ENCODE assay signal across 8 mouse cellular contexts in the genomic region with DNA sequence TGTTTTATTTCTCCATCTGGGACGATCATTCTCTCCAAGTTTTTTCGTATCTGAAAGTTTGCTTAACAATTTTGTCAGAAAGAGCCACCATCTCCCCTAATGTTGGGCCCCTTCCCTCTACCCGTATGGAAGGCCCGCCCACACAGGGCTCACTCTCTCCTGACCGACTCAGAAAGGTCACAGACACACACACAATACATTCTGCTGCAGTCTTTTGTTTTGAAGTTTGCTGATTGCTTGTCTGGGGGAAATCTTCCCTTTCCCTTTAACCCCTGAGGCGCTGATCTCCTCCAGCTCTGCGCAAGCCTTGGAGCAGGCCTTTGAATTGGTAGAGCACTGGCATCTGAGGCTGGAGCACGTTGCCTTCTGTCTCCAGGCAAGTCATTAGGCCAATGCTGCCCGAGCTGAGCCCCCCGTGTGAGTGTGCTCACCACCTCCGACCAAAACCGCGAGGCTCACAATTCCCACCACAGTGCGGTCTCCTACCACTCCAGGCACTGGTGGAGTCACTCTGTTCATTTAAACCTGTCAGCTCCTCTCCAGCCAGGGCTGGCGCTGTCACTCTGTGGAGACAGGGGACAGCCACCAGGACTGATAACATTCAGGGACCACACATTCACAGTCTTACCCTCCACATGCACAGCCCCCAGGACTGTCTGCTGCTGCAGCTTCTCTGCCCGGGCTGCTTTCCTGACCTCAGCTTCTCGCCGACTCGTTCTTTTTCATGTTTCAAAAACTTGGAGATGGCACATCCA. TPM values are rescaled to one million over a fixed set of nuclear protein-coding genes. Genes with fewer than 3 reads are reported as not detected.
DNase-seq lines count a peak whose midpoint lies in the region; ATAC-seq and TF ChIP-seq lines count a peak whose summit lies in the region.

No protein-coding gene starts in this region.

- no peaks in the 10 kb centered on the region for H3K79me2 ChIP-seq in heart, adult 2 months (replicated peaks; ENCODE audit: control insufficient read depth, insufficient read depth, low read length)

- H3K36me3 ChIP-seq in heart, embryonic 16.5 days (ENCODE audit: control insufficient read depth, insufficient read depth): no peaks in the 10 kb centered on the region
- no peaks in the 10 kb centered on the region for H3K36me3 ChIP-seq in heart, adult 2 months (ENCODE audit: control insufficient read depth, insufficient read depth, low read length)
- no peaks in the 10 kb centered on the region for H3K36me3 ChIP-seq in neural tube, embryonic 12.5 days
- no peaks in the 10 kb centered on the region for H3K36me3 ChIP-seq in embryonic facial prominence, embryonic 11.5 days (replicated peaks; ENCODE audit: control insufficient read depth, insufficient read depth, low read depth, low read length)
- H3K36me3 ChIP-seq in stomach, postnatal 0 days (ENCODE audit: control insufficient read depth, insufficient read depth, low read length): no peaks in the 10 kb centered on the region

- peak overlapping the region; percentile 57 for H3K9ac ChIP-seq in heart, embryonic 16.5 days (ENCODE audit: low read length)
- H3K9ac ChIP-seq in heart, adult 2 months (ENCODE audit: low read depth, low read length): no peak overlapping the region
- no peak overlapping the region for H3K9ac ChIP-seq in neural tube, embryonic 12.5 days
- H3K9ac ChIP-seq in embryonic facial prominence, embryonic 11.5 days (replicated peaks; ENCODE audit: low read length): peak overlapping the region; percentile 22
- 0 out of 2 replicates have a peak overlapping the region, but pooled peaks have one; percentile 24 for H3K9ac ChIP-seq in stomach, postnatal 0 days (ENCODE audit: low read length)

- no peak for TF ChIP-seq EP300 in heart, adult 2 months (IDR thresholded peaks at IDR 0.05; ENCODE audit: insufficient read depth, low read depth, low read length)
- TF ChIP-seq EP300 in stomach, postnatal 0 days (optimal IDR thresholded peaks at IDR 0.05): no peak

- peak overlapping the region; percentile 23; the same call in 1 of the 2 replicates for H3K27ac ChIP-seq in heart, embryonic 16.5 days (ENCODE audit: low read length)
- H3K27ac ChIP-seq in heart, adult 2 months: no peak overlapping the region
- no peak overlapping the region for H3K27ac ChIP-seq in neural tube, embryonic 12.5 days
- H3K27ac ChIP-seq in embryonic facial prominence, embryonic 11.5 days (replicated peaks; ENCODE audit: low read depth, low read length): no peak overlapping the region
- H3K27ac ChIP-seq in stomach, postnatal 0 days (replicated peaks): no peak overlapping the region

- H3K4me3 ChIP-seq in heart, embryonic 16.5 days (ENCODE audit: low read length): no peak overlapping the region
- H3K4me3 ChIP-seq in heart, adult 2 months: no peak overlapping the region
- H3K4me3 ChIP-seq in neural tube, embryonic 12.5 days: no peak overlapping the region
- no peak overlapping the region for H3K4me3 ChIP-seq in embryonic facial prominence, embryonic 11.5 days (ENCODE audit: low read depth, low read length)
- H3K4me3 ChIP-seq in stomach, postnatal 0 days (ENCODE audit: low read depth, low read length): no peak overlapping the region

- no peak for TF ChIP-seq POLR2A in heart, adult 2 months (IDR thresholded peaks at IDR 0.05; ENCODE audit: insufficient read depth, low read depth, low read length)

- 25% methylated on average over 19 of the region's 19 CpGs for WGBS in heart, embryonic 16.5 days
- WGBS in heart, adult 2 months: 44% methylated on average over 19 of the region's 19 CpGs
- 28% methylated on average over 19 of the region's 19 CpGs for WGBS in neural tube, embryonic 12.5 days
- WGBS in embryonic facial prominence, embryonic 11.5 days: 47% methylated on average over 19 of the region's 19 CpGs
- 25% methylated on average over 19 of the region's 19 CpGs for WGBS in stomach, postnatal 0 days

- no peaks in the 10 kb centered on the region for H3K27me3 ChIP-seq in heart, embryonic 16.5 days (ENCODE audit: control insufficient read depth, insufficient read depth, low read length)
- H3K27me3 ChIP-seq in heart, adult 2 months (ENCODE audit: control insufficient read depth, insufficient read depth, low read length): no peaks in the 10 kb centered on the region
- no peaks in the 10 kb centered on the region for H3K27me3 ChIP-seq in neural tube, embryonic 12.5 days (replicated peaks)
- no peaks in the 10 kb centered on the region for H3K27me3 ChIP-seq in embryonic facial prominence, embryonic 11.5 days (ENCODE audit: control insufficient read depth, insufficient read depth, low read length)
- H3K27me3 ChIP-seq in stomach, postnatal 0 days (ENCODE audit: control insufficient read depth, insufficient read depth, low read length): no peaks in the 10 kb centered on the region

- DNase-seq in heart, adult 2 months: no peak
- DNase-seq in neural tube, embryonic 10.5 days (ENCODE audit: extremely low spot score, low spot score): no peak
- no peak for DNase-seq in embryonic facial prominence, embryonic 11.5 days (ENCODE audit: low spot score)
- DNase-seq in stomach, postnatal 0 days (ENCODE audit: low spot score): no peak
- DNase-seq in layer of hippocampus, postnatal 10 days (ENCODE audit: low spot score in 2 of 2): no peak
- no peak for DNase-seq in kidney, postnatal 14 days

- peaks cover 22% of the 10 kb centered on the region for H3K4me1 ChIP-seq in heart, embryonic 16.5 days (ENCODE audit: control insufficient read depth, insufficient read depth, low read length)
- H3K4me1 ChIP-seq in heart, adult 2 months (ENCODE audit: control insufficient read depth, insufficient read depth, low read length): no peaks in the 10 kb centered on the region; the same call in 1 of the 2 replicates
- peaks cover 9% of the 10 kb centered on the region for H3K4me1 ChIP-seq in neural tube, embryonic 12.5 days
- H3K4me1 ChIP-seq in embryonic facial prominence, embryonic 11.5 days (ENCODE audit: control insufficient read depth, insufficient read depth, low read length): peaks cover 6% of the 10 kb centered on the region
- 0 out of 2 replicates have a peak, but pooled peaks cover 3% of the 10 kb centered on the region for H3K4me1 ChIP-seq in stomach, postnatal 0 days (replicated peaks; ENCODE audit: control insufficient read depth, insufficient read depth)

- peak; percentile 52; the same call in 1 of the 2 replicates for ATAC-seq in heart, embryonic 16.5 days (replicated peaks; ENCODE audit: extremely low read depth, insufficient read depth, low FRiP score)
- ATAC-seq in neural tube, embryonic 12.5 days (ENCODE audit: low FRiP score, low read depth): no peak
- peak; percentile 63; the same call in 1 of the 2 replicates for ATAC-seq in embryonic facial prominence, embryonic 11.5 days (replicated peaks; ENCODE audit: insufficient number of reproducible peaks, low FRiP score, low TSS enrichment, low read depth)
- 0 out of 2 replicates have a peak, but pooled peaks have one; percentile 41 for ATAC-seq in stomach, postnatal 0 days (ENCODE audit: low FRiP score, low TSS enrichment)

- no peaks in the 10 kb centered on the region for H3K9me3 ChIP-seq in heart, embryonic 16.5 days (replicated peaks; ENCODE audit: control insufficient read depth, low read length)
- H3K9me3 ChIP-seq in neural tube, embryonic 12.5 days: no peaks in the 10 kb centered on the region
- H3K9me3 ChIP-seq in embryonic facial prominence, embryonic 11.5 days (replicated peaks; ENCODE audit: control insufficient read depth, low read length): no peaks in the 10 kb centered on the region
- H3K9me3 ChIP-seq in stomach, postnatal 0 days (ENCODE audit: control insufficient read depth, low read length): no peaks in the 10 kb centered on the region

- no peak for TF ChIP-seq CTCF in heart, adult 2 months (IDR thresholded peaks at IDR 0.05)
- no peak for TF ChIP-seq CTCF in stomach, postnatal 0 days (IDR thresholded peaks at IDR 0.05; ENCODE audit: low read depth)

- intact Hi-C loops in heart, adult 2 months (cut with DNase I): no loop called here

- peak overlapping the region; percentile 43; the same call in 1 of the 2 replicates for H3K4me2 ChIP-seq in heart, embryonic 16.5 days (ENCODE audit: low read depth, low read length)
- peak overlapping the region; percentile 20; the same call in 1 of the 2 replicates for H3K4me2 ChIP-seq in neural tube, embryonic 12.5 days (replicated peaks)
- H3K4me2 ChIP-seq in embryonic facial prominence, embryonic 11.5 days (ENCODE audit: low read depth, low read length): no peak overlapping the region
- H3K4me2 ChIP-seq in stomach, postnatal 0 days (replicated peaks; ENCODE audit: low read depth): no peak overlapping the region

RNA-seq across cellular contexts. Expression of gene Tkt, which starts 36.5 kb away (rescaled TPM):
- polyA plus RNA-seq in heart, embryonic 16.5 days (2015; fragmentation: Nextera tagmentation; extraction: Ambion mirVana): 93.9 and 96.3 TPM in 2 replicates
- total RNA-seq in heart, adult 2 months (2021): 10 to 100 TPM; 30.7 to 32.8 TPM
- polyA plus RNA-seq in heart, adult 2 months (2012; rRNA removed): 75.5 and 119 TPM in 2 replicates
- polyA plus RNA-seq in neural tube, embryonic 12.5 days (2016; fragmentation: Nextera tagmentation; extraction: Ambion mirVana): 215 and 218 TPM in 2 replicates
- polyA plus RNA-seq in embryonic facial prominence, embryonic 11.5 days (2014; fragmentation: Nextera tagmentation; extraction: Ambion mirVana): 131 TPM in 2 replicates
- 200 and 202 TPM in 2 replicates for polyA plus RNA-seq in stomach, postnatal 0 days (2015; fragmentation: Nextera tagmentation; extraction: Ambion mirVana)
- total RNA-seq in layer of hippocampus, postnatal 10 days (2021): 100 to 1,000 TPM; 208 to 226 TPM

RNA-seq across cellular contexts. Expression of gene Prkcd, which starts 41.3 kb away (rescaled TPM):
- polyA plus RNA-seq in heart, embryonic 16.5 days (2015; fragmentation: Nextera tagmentation; extraction: Ambion mirVana): 40.7 and 42.7 TPM in 2 replicates
- total RNA-seq in heart, adult 2 months (2021): 10 to 100 TPM; 10.4 to 12.6 TPM
- 31.5 and 31.7 TPM in 2 replicates for polyA plus RNA-seq in heart, adult 2 months (2012; rRNA removed)
- polyA plus RNA-seq in neural tube, embryonic 12.5 days (2016; fragmentation: Nextera tagmentation; extraction: Ambion mirVana): 47.4 and 54.3 TPM in 2 replicates
- polyA plus RNA-seq in embryonic facial prominence, embryonic 11.5 days (2014; fragmentation: Nextera tagmentation; extraction: Ambion mirVana): 30.0 and 31.7 TPM in 2 replicates
- polyA plus RNA-seq in stomach, postnatal 0 days (2015; fragmentation: Nextera tagmentation; extraction: Ambion mirVana): 62.8 and 72.3 TPM in 2 replicates
- 10 to 100 TPM; 37.2 to 38.6 TPM for total RNA-seq in layer of hippocampus, postnatal 10 days (2021)

Comparison
In these comparisons a context has a peak if more than half of its experiments do, and no peak if none do; other contexts are left out.
1. H3K9ac ChIP-seq: peak in heart, embryonic 16.5 days (single experiment), embryonic facial prominence, embryonic 11.5 days (single experiment) and stomach, postnatal 0 days (single experiment); none in heart, adult 2 months (single experiment) and neural tube, embryonic 12.5 days (single experiment).
2. H3K4me2 ChIP-seq: peak in heart, embryonic 16.5 days (single experiment) and neural tube, embryonic 12.5 days (single experiment); none in embryonic facial prominence, embryonic 11.5 days (single experiment) and stomach, postnatal 0 days (single experiment).